Mouse (Mus musculus) E14TG2a.4 (cell line): ENCODE results near the gene Ndufv1.

Experiments used
- CTCF ChIP-seq: conservative IDR thresholded peaks from 2 replicates; pipeline ENCODE4 v1.5.1; 2014; ENCODE audit warnings: low read length
- NANOG ChIP-seq: IDR thresholded peaks from 2 replicates; pipeline ENCODE4 v1.6.1; 2014; ENCODE audit warnings: borderline replicate concordance, low read length, mixed read lengths
- POU5F1 ChIP-seq: IDR thresholded peaks from 2 replicates; pipeline ENCODE4 v1.6.1; 2014; ENCODE audit warnings: low read length, borderline replicate concordance

DNA sequence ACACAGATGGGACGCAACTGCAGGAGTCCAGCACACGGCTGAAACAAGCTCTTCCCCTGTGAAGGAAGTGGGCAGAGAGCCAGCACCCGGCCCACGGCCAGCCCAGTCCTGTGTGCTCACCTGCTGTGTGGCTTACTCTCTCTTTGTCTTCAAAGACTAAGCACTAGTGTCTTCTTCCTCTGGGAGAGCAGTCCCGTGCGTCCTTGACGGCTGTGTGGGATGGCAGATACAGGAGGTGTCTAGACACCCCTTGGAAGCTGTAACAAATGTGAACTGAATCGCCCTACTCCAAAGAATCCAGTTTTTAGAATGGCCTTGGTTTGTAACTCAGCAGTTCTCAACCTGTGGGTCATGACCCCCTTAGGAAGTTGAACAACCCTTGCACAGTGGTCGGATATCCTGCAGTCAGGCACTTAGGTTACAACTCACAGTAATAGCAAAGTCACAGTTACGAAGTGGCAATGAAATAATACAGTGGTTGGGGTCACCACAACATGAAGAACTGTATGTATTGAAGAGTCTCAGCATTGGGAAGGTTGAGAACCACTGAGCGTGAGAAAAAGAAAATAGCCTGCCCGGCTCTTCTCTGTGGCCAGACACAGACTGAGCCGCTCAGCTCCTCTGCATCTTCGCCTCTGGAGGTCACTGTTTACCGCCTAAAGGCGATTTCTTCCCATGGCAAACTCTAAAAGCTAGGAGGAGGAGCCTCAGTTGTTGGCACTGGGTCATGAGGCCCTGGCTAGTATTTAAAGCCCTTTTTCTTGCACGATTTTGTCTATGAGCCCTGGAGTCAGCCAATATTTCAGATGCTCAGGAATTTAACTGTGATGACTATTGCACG is 6.4 kb upstream of the Ndufv1 start:
- peak; percentile 57 for TF ChIP-seq CTCF
- TF ChIP-seq POU5F1: no peak
- no peak for TF ChIP-seq NANOG
